Mouse (Mus musculus): ENCODE measurements around the gene Hoxc6.

Gene Hoxc6

GRCm38 (mm10) chr15:103051670-103052069 lies 53.6 kb downstream of the Hoxc6 start:
- DNase-seq, result no peak

GRCm38 (mm10) chr15:103053210-103053609 lies 55.2 kb downstream of the Hoxc6 start:
- DNase-seq, result no peak

- no peak for DNase-seq
These were observed 58.3 kb downstream of the Hoxc6 start for GRCm38 (mm10) chr15:103056396-103056795.

GRCm38 (mm10) chr15:103058715-103059114 lies 60.7 kb downstream of the Hoxc6 start:
- no peak for DNase-seq

- no peak for DNase-seq
These were observed 61.4 kb downstream of the Hoxc6 start for GRCm38 (mm10) chr15:103059393-103059992.

- DNase-seq, result no peak
These were observed 61.9 kb downstream of the Hoxc6 start for GRCm38 (mm10) chr15:103060021-103060340.

- DNase-seq, result no peak
These were observed 62.5 kb downstream of the Hoxc6 start for GRCm38 (mm10) chr15:103060341-103061130.

GRCm38 (mm10) chr15:103061131-103061825 lies 63.2 kb downstream of the Hoxc6 start:
- DNase-seq, result no peak

Measured in right cerebral cortex, postnatal 4 days (tissue).